Mouse (Mus musculus) urinary bladder, postnatal 36 days (tissue): ENCODE results near the gene Rab44.

Experiments used
- DNase-seq, 2 experiments: peaks; one replicate each; pipeline ENCODE4 v3.0.0; 2022; ENCODE audit warnings: low spot score in 2 of 2, mixed read lengths in 1 of 2

Gene Rab44

GRCm38 (mm10) chr17:29129341-29129740, 15.4 kb downstream of the Rab44 start:
- no peak for DNase-seq

- DNase-seq: peak in 1 of 2 experiments; percentile 42
Observed at GRCm38 (mm10) chr17:29135066-29135465, 21.1 kb downstream of the Rab44 start.

GRCm38 (mm10) chr17:29136236-29136635, 22.3 kb downstream of the Rab44 start:
- DNase-seq: peak; percentile 61 to 82

GRCm38 (mm10) chr17:29137906-29138305, 24.0 kb downstream of the Rab44 start:
- DNase-seq: no peak

- no peak for DNase-seq
Observed at GRCm38 (mm10) chr17:29141577-29141976, 27.6 kb downstream of the Rab44 start.

- no peak for DNase-seq
Observed at GRCm38 (mm10) chr17:29143266-29143665, 29.3 kb downstream of the Rab44 start.

- DNase-seq: no peak
Observed at GRCm38 (mm10) chr17:29145101-29145500, 31.2 kb downstream of the Rab44 start.

- DNase-seq: no peak
Observed at GRCm38 (mm10) chr17:29147273-29147672, 33.3 kb downstream of the Rab44 start.

GRCm38 (mm10) chr17:29147773-29148172, 33.8 kb downstream of the Rab44 start:
- DNase-seq: no peak

- DNase-seq: no peak
Observed at GRCm38 (mm10) chr17:29149766-29150165, 35.8 kb downstream of the Rab44 start.

GRCm38 (mm10) chr17:29152547-29152946, 38.6 kb downstream of the Rab44 start:
- no peak for DNase-seq

- no peak for DNase-seq
Observed at GRCm38 (mm10) chr17:29154247-29154646, 40.3 kb downstream of the Rab44 start.

- DNase-seq: no peak
Observed at GRCm38 (mm10) chr17:29155355-29156135, 41.6 kb downstream of the Rab44 start.

- no peak for DNase-seq
Observed at GRCm38 (mm10) chr17:29156396-29156795, 42.5 kb downstream of the Rab44 start.

- peak in 1 of 2 experiments; percentile 80 for DNase-seq
Observed at GRCm38 (mm10) chr17:29156866-29157265, 42.9 kb downstream of the Rab44 start.

- no peak for DNase-seq
Observed at GRCm38 (mm10) chr17:29158899-29159298, 45.0 kb downstream of the Rab44 start.

- DNase-seq: no peak
Observed at GRCm38 (mm10) chr17:29159320-29159719, 45.4 kb downstream of the Rab44 start.

- peak; percentile 61 to 74 for DNase-seq
Observed at GRCm38 (mm10) chr17:29159743-29160455, 46.0 kb downstream of the Rab44 start.

GRCm38 (mm10) chr17:29162334-29162733, 48.4 kb downstream of the Rab44 start:
- DNase-seq: no peak

- DNase-seq: peak; percentile 52 to 54
Observed at GRCm38 (mm10) chr17:29164469-29165111, 50.6 kb downstream of the Rab44 start.

GRCm38 (mm10) chr17:29165452-29165851, 51.5 kb downstream of the Rab44 start:
- DNase-seq: no peak

GRCm38 (mm10) chr17:29165967-29166578, 52.1 kb downstream of the Rab44 start:
- DNase-seq: no peak
